Mouse (Mus musculus) adrenal gland, postnatal 10 days (tissue): ENCODE measurements around the gene Zfp408. TPM values are rescaled to one million over a fixed set of nuclear protein-coding genes. Genes with fewer than 3 reads are reported as not detected.
A peak's percentile ranks its signal among the peaks of the same experiment; 100 is the strongest.

ENCODE experiments used
- DNase-seq: peaks from one replicate; pipeline ENCODE4 v3.0.0; 2021; ENCODE audit warnings: mixed read lengths
- long read RNA-seq, 2 experiments: library from polyadenylated mRNA; stranded (forward); transcript quantifications; one replicate each; pipeline ENCODE4 v2.0.0; 2021
- total RNA-seq, 2 experiments: library from RNA; stranded (reverse); gene quantifications; 2 replicates each; pipeline ENCODE4 v1.2.3; 2021

Gene Zfp408
- 10 to 100 TPM; 13.2 to 16.9 TPM for total RNA-seq
- long read RNA-seq, experiment 1, partial matches to known transcripts, result 0 of 6 reads
- long read RNA-seq, experiment 1, other reads (novel, unspliced or antisense), result 6 of 6 reads
- long read RNA-seq, experiment 2, partial matches to known transcripts, result 0 of 1 reads
- long read RNA-seq, experiment 2, other reads (novel, unspliced or antisense), result 1 of 1 reads

DNA sequence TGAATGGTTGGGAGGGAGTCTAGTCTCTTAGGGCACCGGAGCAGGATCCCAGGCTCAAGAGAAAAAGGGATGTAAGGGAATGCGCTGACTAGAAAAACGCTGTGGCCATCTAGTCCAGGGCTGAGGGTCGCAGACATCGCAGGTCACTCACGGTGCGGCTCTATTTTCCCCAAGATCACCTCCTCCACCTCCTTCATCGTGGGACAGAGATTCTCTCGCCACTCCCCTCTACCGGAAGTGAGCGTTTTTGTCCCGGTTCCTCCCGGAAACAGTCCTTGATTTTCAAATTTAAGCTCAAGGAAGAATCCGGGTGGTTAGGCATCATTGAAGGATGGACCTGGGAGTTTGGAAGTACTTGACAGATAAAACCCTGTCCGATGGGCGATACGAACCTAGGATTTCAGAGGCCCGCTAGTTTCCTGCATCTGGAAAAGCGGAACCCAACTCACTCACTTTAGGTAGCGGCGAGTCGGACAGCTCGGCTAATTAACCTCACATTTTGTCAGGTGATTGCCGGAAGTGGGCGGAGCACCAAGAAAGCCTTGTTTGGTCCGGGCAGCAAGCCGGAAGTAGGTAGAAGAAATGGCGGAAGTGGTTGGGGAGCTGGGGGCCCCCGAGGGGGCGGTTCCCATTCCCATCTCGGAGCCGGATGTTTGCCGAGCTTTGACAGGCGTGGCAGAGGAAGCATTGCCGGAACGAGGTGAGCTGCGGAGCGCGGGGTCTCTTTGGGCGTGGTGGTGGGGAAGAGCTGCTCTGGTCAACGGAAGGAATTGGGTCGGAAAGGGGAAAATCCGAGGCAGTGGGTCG lies at the start of gene Zfp408, which contains the start of gene Arhgap1:
Zfp408 (minus strand) TSS at position 239 of the 807 bp plus-strand sequence.
Arhgap1 (plus strand) TSS at position 308 of the 807 bp plus-strand sequence.
- DNase-seq, result peak; percentile 96

GRCm38 (mm10) chr2:91699225-91699624 lies 49.6 kb upstream of the Zfp408 start:
- DNase-seq, result no peak

- DNase-seq, result no peak
Observed at GRCm38 (mm10) chr2:91696225-91696590, 46.6 kb upstream of the Zfp408 start.

DNA sequence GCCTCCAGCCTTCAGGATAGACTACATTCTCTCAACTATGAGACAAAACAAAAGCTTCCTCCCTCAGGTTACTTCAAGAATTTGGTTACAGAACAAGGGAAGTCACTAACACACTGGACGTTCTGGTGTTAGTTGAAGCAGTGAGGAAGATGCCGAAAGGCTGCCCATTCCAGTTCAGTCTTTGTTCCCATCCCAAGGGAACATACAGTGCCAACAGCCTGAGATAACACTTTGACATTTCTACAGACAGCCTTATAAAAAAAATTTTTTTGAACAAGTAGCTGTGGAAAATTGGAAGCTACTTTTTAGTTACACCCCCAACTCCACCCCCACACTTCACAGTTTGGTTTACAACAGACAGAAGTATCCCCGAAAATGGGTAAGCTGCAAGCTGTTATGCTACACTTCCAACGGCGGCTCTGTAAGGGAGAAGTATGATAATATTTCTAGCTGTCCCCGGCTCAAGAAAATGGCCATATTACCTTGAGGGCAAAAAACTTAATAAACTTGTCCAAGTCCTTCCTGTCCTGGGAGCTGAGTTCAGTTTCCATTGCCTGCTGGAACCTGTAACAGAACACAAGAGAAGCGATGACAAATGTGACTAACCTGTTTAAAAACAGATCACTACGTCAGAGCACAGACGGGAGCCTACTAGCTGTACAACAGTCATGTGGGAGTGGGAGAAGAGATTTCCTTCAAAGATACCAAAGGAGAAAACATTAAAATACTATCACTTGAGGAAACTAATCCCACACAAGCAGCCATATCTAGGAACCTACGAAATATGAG lies 46.0 kb upstream of the Zfp408 start:
- no peak for DNase-seq

DNA sequence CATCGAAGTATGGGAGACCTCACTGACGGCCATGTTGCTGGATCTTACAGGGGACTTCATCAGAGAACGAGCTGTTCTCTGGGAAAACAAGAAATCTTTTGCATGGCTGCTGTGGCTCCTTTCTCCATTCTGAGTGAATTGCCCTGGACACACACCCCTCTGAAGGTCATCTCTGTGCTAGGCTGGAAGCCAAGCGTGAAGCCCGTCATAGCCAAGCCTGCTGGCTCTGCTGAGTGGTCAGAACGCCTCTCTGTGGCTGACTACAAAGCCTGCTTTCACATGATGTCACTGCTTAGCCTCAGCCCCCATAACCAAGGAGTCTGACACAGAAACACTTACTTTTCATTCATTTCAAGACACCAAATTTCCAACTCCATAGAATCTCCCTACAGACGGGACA lies 39.9 kb upstream of the Zfp408 start:
- peak; percentile 86 for DNase-seq

DNA sequence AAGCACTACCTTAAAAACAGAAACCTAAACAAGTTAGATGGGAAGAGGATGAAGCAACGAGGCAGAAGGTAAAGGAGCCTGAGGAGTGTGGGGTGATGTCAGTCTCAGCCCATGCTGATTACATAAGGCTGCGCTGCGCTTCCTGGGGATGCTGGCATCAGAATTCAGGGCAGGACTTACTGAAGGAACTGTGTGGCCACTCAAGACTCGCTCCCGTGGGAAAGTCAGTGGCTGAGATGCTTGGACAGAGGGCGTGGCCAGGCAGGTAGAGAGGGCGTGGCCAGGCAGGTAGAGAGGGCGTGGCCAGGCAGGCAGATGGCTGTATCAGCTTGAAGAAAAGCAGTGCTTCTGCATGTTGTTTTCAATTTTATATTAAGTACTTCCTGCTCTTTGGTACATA lies 34.3 kb upstream of the Zfp408 start:
- no peak for DNase-seq

DNA sequence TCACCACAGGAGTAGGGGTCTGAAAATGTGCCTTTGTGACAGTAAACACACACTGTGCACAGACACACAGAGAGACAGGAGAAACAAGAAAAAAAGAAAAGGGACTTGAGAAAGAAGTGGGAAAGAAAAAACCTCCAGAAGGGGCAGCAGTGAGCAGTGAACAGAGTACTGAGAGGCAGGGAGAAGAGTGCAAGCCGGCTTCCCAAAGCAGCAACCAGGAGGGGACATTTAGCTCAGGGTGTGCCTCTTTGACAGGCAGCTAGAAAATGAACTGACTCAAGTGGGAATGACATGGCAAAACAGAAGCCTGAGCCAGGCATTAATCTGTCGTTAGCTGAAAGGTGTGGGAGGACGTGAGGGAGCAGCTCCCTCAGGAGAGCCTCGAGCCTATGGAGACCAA lies 33.3 kb upstream of the Zfp408 start:
- DNase-seq, result peak; percentile 57

- no peak for DNase-seq
Observed at GRCm38 (mm10) chr2:91676961-91677360, 27.4 kb upstream of the Zfp408 start.

GRCm38 (mm10) chr2:91676420-91676819 lies 26.8 kb upstream of the Zfp408 start:
- DNase-seq, result no peak

GRCm38 (mm10) chr2:91674895-91675294 lies 25.3 kb upstream of the Zfp408 start:
- DNase-seq, result no peak

DNA sequence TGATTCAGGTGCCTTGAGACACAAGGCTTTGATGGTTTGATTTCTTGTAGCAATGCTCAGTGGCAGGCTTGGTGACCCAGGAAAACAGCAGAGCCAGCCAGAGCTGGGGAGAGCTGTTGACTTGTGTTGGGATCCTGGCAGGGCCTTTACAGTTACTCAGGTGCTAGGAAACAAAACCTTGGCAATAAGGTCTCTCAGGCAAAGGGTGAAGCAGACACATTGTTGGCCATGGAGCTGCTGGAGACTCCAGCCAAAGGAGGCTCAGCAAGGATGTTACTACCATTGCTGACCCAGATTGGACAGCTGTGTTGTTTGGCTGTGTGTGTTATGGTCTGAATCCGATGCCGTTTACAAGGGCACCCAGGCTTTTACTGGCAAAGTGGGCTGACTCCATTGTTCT lies 24.0 kb upstream of the Zfp408 start:
- DNase-seq, result no peak

GRCm38 (mm10) chr2:91670038-91670437 lies 20.4 kb upstream of the Zfp408 start:
- DNase-seq, result no peak

DNA sequence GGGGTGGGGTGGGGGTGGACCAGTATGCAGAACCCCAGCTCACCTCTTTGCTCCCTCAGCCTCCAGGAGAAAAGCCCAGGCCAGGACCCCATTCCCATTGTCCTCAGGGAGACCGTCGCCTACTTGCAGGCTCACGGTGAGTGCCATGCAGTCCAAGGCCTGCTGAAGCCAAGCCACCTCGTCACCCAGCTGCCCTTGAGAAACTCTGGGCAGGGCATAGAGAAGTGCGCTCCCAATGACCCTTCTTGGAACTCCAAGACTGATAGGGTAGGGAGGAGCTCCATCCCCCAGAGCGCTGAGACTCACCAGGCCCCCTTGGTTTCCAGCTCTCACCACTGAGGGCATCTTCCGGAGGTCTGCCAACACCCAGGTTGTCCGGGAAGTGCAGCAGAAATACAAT lies 19.7 kb upstream of the Zfp408 start:
- no peak for DNase-seq

DNA sequence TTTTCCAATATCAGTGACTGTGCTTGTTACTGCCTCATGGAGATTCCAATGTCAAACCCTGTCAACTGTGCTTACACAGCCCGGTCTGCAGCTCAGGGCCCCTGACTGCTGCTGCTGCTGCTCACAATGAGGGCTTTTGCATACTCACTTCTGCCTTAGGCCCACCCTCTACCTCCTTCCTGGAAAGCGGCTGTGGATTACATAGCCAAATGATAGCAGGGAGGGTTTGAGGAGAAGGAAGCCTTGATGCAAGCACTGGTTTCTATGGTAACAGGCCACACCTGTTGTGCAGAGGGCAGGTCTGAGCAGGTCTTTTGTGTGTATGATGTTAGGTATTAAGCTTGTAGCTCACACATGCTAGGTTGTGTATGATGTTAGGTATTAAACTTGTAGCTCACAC lies 18.2 kb upstream of the Zfp408 start:
- DNase-seq, result no peak

DNA sequence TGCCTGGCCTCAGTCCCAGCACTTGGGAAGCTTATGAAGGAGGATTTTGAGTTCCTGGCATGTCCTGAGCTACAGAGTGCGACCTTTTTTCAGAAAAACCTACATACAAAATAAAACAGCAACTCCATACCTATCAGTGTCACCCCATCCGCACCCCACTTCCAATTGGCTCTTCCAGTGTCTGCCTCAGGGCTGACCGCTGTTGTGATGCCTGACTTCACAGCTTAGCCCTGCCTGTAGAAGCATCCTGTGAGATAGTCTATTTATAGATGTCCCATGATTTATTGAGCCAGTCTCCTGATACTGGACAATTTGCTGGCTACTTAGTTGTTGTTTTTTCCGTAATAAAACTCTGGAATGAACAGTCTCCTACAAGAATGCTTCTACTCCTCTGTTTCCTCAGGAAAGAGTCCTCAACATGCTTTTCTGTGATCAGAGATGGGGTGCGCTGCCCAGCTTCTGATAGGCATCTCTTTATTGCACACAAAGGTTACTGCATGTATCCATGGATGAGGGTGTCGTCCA lies 16.9 kb upstream of the Zfp408 start:
- no peak for DNase-seq

DNA sequence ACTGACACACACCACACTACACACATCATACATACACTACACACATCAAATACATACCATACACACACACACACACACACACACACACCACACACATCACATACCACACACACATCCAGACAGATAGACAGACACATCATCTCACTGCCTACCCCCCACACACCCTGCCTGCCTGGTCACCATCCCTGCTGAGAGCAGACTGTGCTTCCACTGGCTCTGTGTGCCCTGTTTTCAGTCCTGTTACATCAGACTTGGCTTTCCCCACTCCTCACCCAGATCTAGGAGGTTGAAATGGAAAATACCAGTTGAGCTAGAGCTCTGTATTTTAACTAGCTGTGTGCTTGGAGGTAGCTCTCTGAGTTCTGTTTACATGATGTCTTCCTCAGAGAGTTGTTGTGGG lies 15.2 kb upstream of the Zfp408 start:
- no peak for DNase-seq

GRCm38 (mm10) chr2:91660981-91661380 lies 11.4 kb upstream of the Zfp408 start:
- DNase-seq, result no peak

- DNase-seq, result no peak
Observed at GRCm38 (mm10) chr2:91659657-91660056, 10.1 kb upstream of the Zfp408 start.

GRCm38 (mm10) chr2:91656774-91657173 lies 7.2 kb upstream of the Zfp408 start:
- no peak for DNase-seq

- no peak for DNase-seq
Observed at GRCm38 (mm10) chr2:91655827-91656226, 6.2 kb upstream of the Zfp408 start.

- no peak for DNase-seq
Observed at GRCm38 (mm10) chr2:91655388-91655787, 5.8 kb upstream of the Zfp408 start.

- DNase-seq, result no peak
Observed at GRCm38 (mm10) chr2:91652863-91653262, 3.3 kb upstream of the Zfp408 start.
